Mouse (Mus musculus): ENCODE results near the gene Nsd1. TPM values are rescaled to one million over a fixed set of nuclear protein-coding genes. Genes with fewer than 3 reads are reported as not detected.

The Nsd1 gene
- polyA plus RNA-seq, 1 experiment from 2014 or later = 81.7 TPM

GRCm38 (mm10) chr13:55327169-55327568 lies 117.6 kb downstream of the Nsd1 start:
- peak overlapping the region; percentile 0; the same call in 1 of the 2 replicates for H3K27ac ChIP-seq (replicated peaks)
- H3K4me3 ChIP-seq = no peak overlapping the region
- peaks cover 11% of the 10 kb centered on the region; the same call in 1 of the 2 replicates for H3K27me3 ChIP-seq
- H3K4me1 ChIP-seq = peaks cover 55% of the 10 kb centered on the region
- no peak overlapping the region for H3K9ac ChIP-seq (replicated peaks)
- 0 out of 2 replicates have a peak overlapping the region, but pooled peaks have one; percentile 88 for H3K4me2 ChIP-seq (replicated peaks)
- no peaks in the 10 kb centered on the region for H3K9me3 ChIP-seq
- 75% methylated on average over 4 of the region's 4 CpGs for WGBS
- no peak for ATAC-seq (ENCODE audit: low FRiP score, low read depth)
- H3K36me3 ChIP-seq = peaks cover 32% of the 10 kb centered on the region

GRCm38 (mm10) chr13:55327633-55328032 lies 118.1 kb downstream of the Nsd1 start:
- H3K9ac ChIP-seq (replicated peaks) = no peak overlapping the region
- no peak overlapping the region for H3K27ac ChIP-seq (replicated peaks)
- H3K4me3 ChIP-seq = peak overlapping the region; percentile 72; the same call in 1 of the 2 replicates
- peaks cover 11% of the 10 kb centered on the region; the same call in 1 of the 2 replicates for H3K27me3 ChIP-seq
- 0% methylated on average over 2 of the region's 8 CpGs for WGBS
- peaks cover 52% of the 10 kb centered on the region for H3K4me1 ChIP-seq
- ATAC-seq (ENCODE audit: low FRiP score, low read depth) = no peak
- no peaks in the 10 kb centered on the region for H3K9me3 ChIP-seq
- peak overlapping the region; percentile 88 for H3K4me2 ChIP-seq (replicated peaks)
- H3K36me3 ChIP-seq = peaks cover 32% of the 10 kb centered on the region

DNA sequence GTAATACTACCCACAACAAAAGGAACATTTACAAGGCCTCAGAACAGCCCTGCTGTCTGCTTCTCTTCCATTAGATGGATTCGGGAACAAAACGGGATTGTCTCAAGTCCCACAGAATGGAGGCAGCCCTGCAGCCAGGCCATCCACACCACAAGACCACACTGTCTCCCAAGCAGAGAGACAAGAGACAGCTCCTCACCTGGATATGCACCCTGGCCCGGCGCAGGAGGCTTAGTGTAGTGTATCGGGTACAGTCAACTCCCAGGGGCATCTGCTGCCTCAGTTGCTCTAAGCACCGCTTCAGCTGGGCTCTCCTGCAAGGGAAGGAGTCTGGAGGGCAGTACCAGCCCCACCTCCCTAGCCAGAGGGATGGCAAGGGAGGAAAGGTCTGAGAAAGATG lies 118.6 kb downstream of the Nsd1 start:
- H3K36me3 ChIP-seq = peaks cover 31% of the 10 kb centered on the region
- H3K4me2 ChIP-seq (replicated peaks) = peak overlapping the region; percentile 88
- peaks cover 47% of the 10 kb centered on the region for H3K4me1 ChIP-seq
- H3K27ac ChIP-seq (replicated peaks) = no peak overlapping the region
- peak overlapping the region; percentile 82; the same call in 1 of the 2 replicates for H3K9ac ChIP-seq (replicated peaks)
- peak overlapping the region; percentile 72 for H3K4me3 ChIP-seq
- H3K27me3 ChIP-seq = peaks cover 11% of the 10 kb centered on the region; the same call in 1 of the 2 replicates
- ATAC-seq (ENCODE audit: low FRiP score, low read depth) = no peak
- no peaks in the 10 kb centered on the region for H3K9me3 ChIP-seq
- 84% methylated on average over 6 of the region's 6 CpGs for WGBS

DNA sequence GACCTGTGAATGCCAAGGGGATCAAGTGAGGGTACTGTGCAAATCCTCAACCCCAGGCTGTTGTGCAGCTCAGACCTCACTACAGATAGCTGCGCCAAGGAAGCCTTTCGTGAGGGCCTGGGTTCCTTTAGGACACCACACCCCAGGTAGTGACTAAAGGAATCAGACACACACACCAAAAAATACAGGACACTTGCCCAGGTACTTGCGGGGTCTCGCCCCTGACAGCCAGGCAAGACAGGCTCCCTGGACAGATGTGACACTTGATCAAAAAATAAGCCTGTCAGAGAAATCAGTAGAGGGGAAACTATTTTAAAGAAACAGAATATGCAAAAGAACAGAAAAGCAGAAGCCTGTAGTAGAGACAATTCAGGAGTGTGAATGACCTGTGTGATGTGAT lies 119.1 kb downstream of the Nsd1 start:
- Histone ChIP-seq H3K9ac (replicated peaks) (peak overlapping the region; percentile 82), H3K9me3 (no peaks in the 10 kb centered on the region), H3K36me3 (peaks cover 27% of the 10 kb centered on the region), H3K4me1 (peaks cover 42% of the 10 kb centered on the region), H3K27ac (replicated peaks) (no peak overlapping the region), H3K27me3 (peaks cover 11% of the 10 kb centered on the region; the same call in 1 of the 2 replicates), H3K4me2 (replicated peaks) (peak overlapping the region; percentile 88), H3K4me3 (peak overlapping the region; percentile 72)
- WGBS = 77% methylated on average over 4 of the region's 4 CpGs
- ATAC-seq (ENCODE audit: low FRiP score, low read depth) = no peak

GRCm38 (mm10) chr13:55329109-55329682 lies 119.6 kb downstream of the Nsd1 start:
- Histone ChIP-seq H3K27me3 (peaks cover 11% of the 10 kb centered on the region; the same call in 1 of the 2 replicates), H3K4me3 (peak overlapping the region; percentile 72), H3K27ac (replicated peaks) (peak overlapping the region; percentile 94), H3K9ac (replicated peaks) (peak overlapping the region; percentile 82), H3K9me3 (no peaks in the 10 kb centered on the region), H3K4me2 (replicated peaks) (peak overlapping the region; percentile 88), H3K4me1 (peaks cover 37% of the 10 kb centered on the region), H3K36me3 (peaks cover 21% of the 10 kb centered on the region)
- WGBS = 1% methylated on average over 28 of the region's 29 CpGs
- peak; percentile 45; the same call in 1 of the 2 replicates for ATAC-seq (ENCODE audit: low FRiP score, low read depth)

DNA sequence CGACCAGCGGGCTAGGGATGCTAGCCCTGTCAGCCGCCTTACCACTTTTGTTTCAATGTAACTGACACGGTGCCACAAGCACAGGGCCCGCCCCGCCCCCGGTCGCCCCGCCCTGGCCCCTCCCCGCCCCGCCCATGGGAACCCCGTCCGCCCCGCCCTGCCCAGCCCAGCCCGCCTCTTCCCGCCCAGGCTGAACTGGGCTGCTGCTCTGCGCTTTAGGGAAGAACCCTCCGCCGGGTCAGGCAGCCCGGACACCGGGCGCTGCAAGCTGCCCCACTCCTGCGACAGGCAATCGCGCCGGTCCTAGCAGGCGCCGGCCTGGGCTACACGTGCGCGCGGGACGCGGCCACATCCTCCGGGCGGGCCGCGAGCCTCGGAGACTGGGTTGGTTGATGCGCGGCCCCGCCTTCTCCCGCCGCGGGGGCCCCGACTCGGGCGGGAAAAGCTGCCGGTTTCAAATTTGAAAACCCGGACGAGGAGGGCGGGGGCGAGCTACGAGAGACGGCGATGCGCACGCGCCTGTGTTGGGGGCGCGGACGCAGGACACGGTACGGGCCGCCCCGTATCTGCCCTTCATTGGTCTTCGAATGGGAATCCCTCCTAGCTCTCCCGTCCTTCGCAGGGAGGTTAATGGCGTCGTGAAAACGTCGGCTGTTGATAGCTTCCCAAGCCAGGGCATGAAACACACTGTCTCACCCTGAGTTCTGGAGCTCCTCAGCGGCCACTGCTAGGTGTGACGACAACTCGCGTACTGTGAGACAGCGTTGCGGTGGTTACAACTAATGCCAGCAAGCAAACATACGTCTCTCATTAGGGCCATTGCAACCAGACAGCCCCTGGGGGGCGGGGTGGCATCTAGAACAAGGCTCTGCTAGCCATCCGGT lies 120.3 kb downstream of the Nsd1 start, which contains the start of gene Mxd3:
Gene Mxd3, minus strand, starts transcription at position 141 of the 884 bp plus-strand sequence.
- H3K27ac ChIP-seq (replicated peaks) = peak within 1 kb of the TSS; percentile 94
- H3K27me3 ChIP-seq = peaks cover 11% of the 10 kb centered on the region; the same call in 1 of the 2 replicates
- H3K4me2 ChIP-seq (replicated peaks) = peak within 1 kb of the TSS; percentile 88
- peaks cover 37% of the 10 kb centered on the region for H3K4me1 ChIP-seq
- H3K9me3 ChIP-seq = no peaks in the 10 kb centered on the region
- H3K4me3 ChIP-seq = peak within 1 kb of the TSS; percentile 72
- peak within 1 kb of the TSS; percentile 82 for H3K9ac ChIP-seq (replicated peaks)
- under 1% methylated on average over 81 of the region's 82 CpGs for WGBS
- peaks cover 15% of the 10 kb centered on the region for H3K36me3 ChIP-seq
- ATAC-seq (ENCODE audit: low FRiP score, low read depth) = peak; percentile 81

- H3K4me3 ChIP-seq = peak overlapping the region; percentile 72
- peak overlapping the region; percentile 94 for H3K27ac ChIP-seq (replicated peaks)
- H3K4me2 ChIP-seq (replicated peaks) = peak overlapping the region; percentile 88
- peak overlapping the region; percentile 82; the same call in 1 of the 2 replicates for H3K9ac ChIP-seq (replicated peaks)
- H3K27me3 ChIP-seq = peaks cover 11% of the 10 kb centered on the region; the same call in 1 of the 2 replicates
- no peak for ATAC-seq (ENCODE audit: low FRiP score, low read depth)
- 49% methylated on average over 14 of the region's 14 CpGs for WGBS
- no peaks in the 10 kb centered on the region for H3K9me3 ChIP-seq
- H3K36me3 ChIP-seq = peaks cover 7% of the 10 kb centered on the region
- H3K4me1 ChIP-seq = peaks cover 37% of the 10 kb centered on the region
Measured at GRCm38 (mm10) chr13:55330567-55331400, 121.2 kb downstream of the Nsd1 start.

DNA sequence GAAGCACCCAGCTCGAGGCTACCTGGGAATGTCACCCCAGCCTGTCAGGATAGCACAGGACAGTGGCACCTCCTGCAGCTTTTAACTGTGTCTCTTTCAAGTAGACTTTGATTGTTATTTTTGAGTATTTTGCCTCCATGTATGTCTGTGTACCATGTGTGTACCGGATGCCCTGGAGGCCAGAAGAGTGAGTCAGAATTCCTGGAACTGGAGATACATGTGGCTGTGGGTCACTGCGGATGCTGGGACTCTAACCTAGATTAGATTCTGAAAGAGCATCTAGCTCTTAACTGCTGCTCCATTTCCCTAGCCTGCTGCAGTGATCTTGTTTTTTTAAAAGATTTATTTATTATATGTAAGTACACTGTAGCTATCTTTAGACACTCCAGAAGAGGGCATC lies 122.7 kb downstream of the Nsd1 start:
- ATAC-seq (ENCODE audit: low FRiP score, low read depth) = no peak
- Histone ChIP-seq H3K36me3 (no peaks in the 10 kb centered on the region), H3K4me2 (replicated peaks) (no peak overlapping the region), H3K27ac (replicated peaks) (no peak overlapping the region), H3K9me3 (no peaks in the 10 kb centered on the region), H3K9ac (replicated peaks) (no peak overlapping the region), H3K27me3 (peaks cover 11% of the 10 kb centered on the region; the same call in 1 of the 2 replicates), H3K4me3 (no peak overlapping the region), H3K4me1 (peaks cover 34% of the 10 kb centered on the region)
- 94% methylated on average over 3 of the region's 3 CpGs for WGBS

GRCm38 (mm10) chr13:55335701-55336100 lies 126.1 kb downstream of the Nsd1 start:
- H3K36me3 ChIP-seq = no peaks in the 10 kb centered on the region
- 82% methylated on average over 4 of the region's 4 CpGs for WGBS
- no peak for ATAC-seq (ENCODE audit: low FRiP score, low read depth)
- peaks cover 7% of the 10 kb centered on the region; the same call in 1 of the 2 replicates for H3K4me1 ChIP-seq
- no peak overlapping the region for H3K4me2 ChIP-seq (replicated peaks)
- no peak overlapping the region for H3K4me3 ChIP-seq
- H3K9me3 ChIP-seq = no peaks in the 10 kb centered on the region
- no peak overlapping the region for H3K27ac ChIP-seq (replicated peaks)
- no peak overlapping the region for H3K9ac ChIP-seq (replicated peaks)
- no peaks in the 10 kb centered on the region for H3K27me3 ChIP-seq

DNA sequence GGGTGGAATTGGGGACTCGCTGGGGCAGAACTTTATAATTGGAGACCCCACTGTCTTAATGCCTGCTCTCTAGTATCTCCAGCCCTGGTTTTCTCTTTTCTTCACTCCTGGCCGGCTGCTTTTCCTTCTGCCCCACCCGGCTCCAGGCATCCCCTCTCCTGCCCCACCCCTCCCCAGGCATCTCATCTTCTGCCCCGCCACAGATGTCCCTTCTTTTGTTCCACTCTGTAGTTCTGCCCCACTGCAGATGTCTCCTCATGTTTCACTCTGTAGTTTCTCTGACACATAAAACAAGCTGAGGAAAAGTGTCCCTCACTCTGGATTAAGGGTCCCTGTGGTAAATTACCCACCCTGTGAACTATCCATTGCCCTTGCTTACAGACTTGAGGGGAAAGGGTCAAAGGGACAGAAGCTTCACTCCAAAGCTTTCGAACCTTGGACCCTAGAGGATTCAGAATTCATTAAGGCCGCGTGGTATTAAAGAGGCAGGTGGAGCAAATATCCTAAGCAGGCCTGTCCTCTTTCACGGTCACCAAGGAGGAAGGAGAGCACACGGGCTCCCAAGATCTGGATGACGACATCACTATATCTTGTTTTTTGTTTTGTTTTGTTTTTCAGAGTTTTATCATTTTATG lies 127.9 kb downstream of the Nsd1 start:
- Histone ChIP-seq H3K4me2 (replicated peaks) (no peak overlapping the region), H3K4me1 (no peaks in the 10 kb centered on the region), H3K27ac (replicated peaks) (no peak overlapping the region), H3K9ac (replicated peaks) (no peak overlapping the region), H3K36me3 (no peaks in the 10 kb centered on the region), H3K4me3 (no peak overlapping the region), H3K27me3 (no peaks in the 10 kb centered on the region), H3K9me3 (no peaks in the 10 kb centered on the region)
- 67% methylated on average over 10 of the region's 10 CpGs for WGBS
- no peak for ATAC-seq (ENCODE audit: low FRiP score, low read depth)

All from midbrain, embryonic 12.5 days (tissue).